9 mouse cellular contexts compared by ENCODE assay signal in genomic region chr8:93599306-93599705, GRCm38 (mm10).
DNase-seq lines count a peak whose midpoint lies in the region; ATAC-seq and TF ChIP-seq lines count a peak whose summit lies in the region.
"Had no signal": no experiment of that assay in that cellular context is flagged by ENCODE, and none has a peak within 500 bp of the region (broad histone marks: within the 10 kb centered on the region; RNA-seq: fewer than 3 reads in every experiment).

No protein-coding gene starts in this region.

- H3K4me2 ChIP-seq in heart, embryonic 13.5 days = peak overlapping the region; percentile 53
- no peak overlapping the region for H3K4me2 ChIP-seq in lung, embryonic 14.5 days
- peak overlapping the region; percentile 31; the same call in 1 of the 2 replicates for H3K4me2 ChIP-seq in intestine, embryonic 14.5 days (ENCODE audit: low read length)
- H3K4me2 ChIP-seq: liver, embryonic 12.5 days had no signal

- no peak for DNase-seq in cerebellum, adult 2 months
- DNase-seq in cerebellum, adult 18-20 months = no peak
- DNase-seq in heart, postnatal 36 days = no peak
- peak; percentile 27 for DNase-seq in lung, embryonic 14.5 days
- DNase-seq in lung, postnatal 4 days = no peak
- no peak for DNase-seq in intestine, embryonic 14.5 days (ENCODE audit: low spot score)
- no peak for DNase-seq in adrenal gland, postnatal 10 days

- H3K9ac ChIP-seq in heart, embryonic 13.5 days = no peak overlapping the region
- H3K9ac ChIP-seq in lung, embryonic 14.5 days = no peak overlapping the region
- no peak overlapping the region for H3K9ac ChIP-seq in intestine, embryonic 14.5 days (ENCODE audit: low read length)
- H3K9ac ChIP-seq: liver, embryonic 12.5 days had no signal

- no peaks in the 10 kb centered on the region for H3K9me3 ChIP-seq in heart, embryonic 13.5 days
- H3K9me3 ChIP-seq in lung, embryonic 14.5 days (ENCODE audit: low read depth, low read length) = no peaks in the 10 kb centered on the region
- H3K9me3 ChIP-seq in intestine, embryonic 14.5 days (ENCODE audit: control insufficient read depth, low read length) = no peaks in the 10 kb centered on the region
- H3K9me3 ChIP-seq: liver, embryonic 12.5 days had no signal

- peak overlapping the region; percentile 4 for H3K4me3 ChIP-seq in cerebellum, adult 2 months (replicated peaks; ENCODE audit: insufficient read depth, low read depth, low read length)
- no peak overlapping the region for H3K4me3 ChIP-seq in heart, embryonic 13.5 days
- no peak overlapping the region for H3K4me3 ChIP-seq in lung, embryonic 14.5 days (ENCODE audit: low read depth, low read length)
- no peak overlapping the region for H3K4me3 ChIP-seq in intestine, embryonic 14.5 days (ENCODE audit: low read depth, low read length)
- H3K4me3 ChIP-seq: liver, embryonic 12.5 days had no signal

- TF ChIP-seq CTCF in cerebellum, adult 2 months (IDR thresholded peaks at IDR 0.05; ENCODE audit: borderline replicate concordance, insufficient read depth, low read depth, low read length) = no peak
- TF ChIP-seq CTCF in lung, embryonic 14.5 days (IDR thresholded peaks at IDR 0.05; ENCODE audit: low read depth) = no peak

- H3K36me3 ChIP-seq in heart, embryonic 13.5 days = no peaks in the 10 kb centered on the region
- H3K36me3 ChIP-seq in lung, embryonic 14.5 days (ENCODE audit: insufficient read depth) = no peaks in the 10 kb centered on the region
- no peaks in the 10 kb centered on the region for H3K36me3 ChIP-seq in intestine, embryonic 14.5 days (ENCODE audit: control insufficient read depth, insufficient read depth, low read length)
- H3K36me3 ChIP-seq: liver, embryonic 12.5 days had no signal

- ATAC-seq in heart, embryonic 13.5 days (ENCODE audit: extremely low read depth, insufficient number of reproducible peaks, low FRiP score, low TSS enrichment) = no peak
- peak; percentile 13; the same call in 1 of the 2 replicates for ATAC-seq in lung, embryonic 14.5 days (ENCODE audit: insufficient read depth)
- ATAC-seq in intestine, embryonic 14.5 days (replicated peaks; ENCODE audit: low FRiP score, low TSS enrichment, low read depth) = no peak
- ATAC-seq: liver, embryonic 12.5 days had no signal

- no peaks in the 10 kb centered on the region for H3K27me3 ChIP-seq in cerebellum, adult 2 months (ENCODE audit: control insufficient read depth, insufficient read depth, low read length)
- no peaks in the 10 kb centered on the region for H3K27me3 ChIP-seq in heart, embryonic 13.5 days (replicated peaks)
- H3K27me3 ChIP-seq in lung, embryonic 14.5 days (ENCODE audit: insufficient read depth, low read length) = no peaks in the 10 kb centered on the region
- no peaks in the 10 kb centered on the region for H3K27me3 ChIP-seq in intestine, embryonic 14.5 days (replicated peaks; ENCODE audit: control insufficient read depth, insufficient read depth, low read length)
- H3K27me3 ChIP-seq: liver, embryonic 12.5 days had no signal

- WGBS in cerebellum, adult 2 months = 29% methylated on average over 9 of the region's 9 CpGs
- WGBS in heart, embryonic 13.5 days = 46% methylated on average over 9 of the region's 9 CpGs
- 49% methylated on average over 9 of the region's 9 CpGs for WGBS in lung, embryonic 14.5 days
- 51% methylated on average over 9 of the region's 9 CpGs for WGBS in intestine, embryonic 14.5 days

- no peak for TF ChIP-seq POLR2A in cerebellum, adult 2 months (IDR thresholded peaks at IDR 0.05; ENCODE audit: borderline replicate concordance, insufficient read depth, low read length)

- H3K4me1 ChIP-seq in cerebellum, adult 2 months (ENCODE audit: control insufficient read depth, insufficient read depth, low read length) = no peaks in the 10 kb centered on the region
- H3K4me1 ChIP-seq in heart, embryonic 13.5 days = peaks cover 23% of the 10 kb centered on the region
- H3K4me1 ChIP-seq in lung, embryonic 14.5 days (ENCODE audit: insufficient read depth) = no peaks in the 10 kb centered on the region
- peaks cover 13% of the 10 kb centered on the region for H3K4me1 ChIP-seq in intestine, embryonic 14.5 days (replicated peaks; ENCODE audit: control insufficient read depth, insufficient read depth, low read length)
- H3K4me1 ChIP-seq: liver, embryonic 12.5 days had no signal

- H3K27ac ChIP-seq in cerebellum, adult 2 months (ENCODE audit: insufficient read depth, low read length) = no peak overlapping the region
- H3K27ac ChIP-seq in heart, embryonic 13.5 days (replicated peaks) = peak overlapping the region; percentile 70
- H3K27ac ChIP-seq in lung, embryonic 14.5 days (ENCODE audit: low read depth) = no peak overlapping the region
- peak overlapping the region; percentile 20; the same call in 1 of the 2 replicates for H3K27ac ChIP-seq in intestine, embryonic 14.5 days (ENCODE audit: low read depth)
- H3K27ac ChIP-seq: liver, embryonic 12.5 days had no signal

- intact Hi-C loops in heart, postnatal 36 days (cut with DNase I) = loop anchor here (10.0 kb wide), 1 partner anchor 595 kb away; no protein-coding TSS in a partner anchor

Comparison
In these comparisons a context has a peak if more than half of its experiments do, and no peak if none do; other contexts are left out.
1. H3K27ac ChIP-seq: peak in heart, embryonic 13.5 days (single experiment) and intestine, embryonic 14.5 days (single experiment); none in cerebellum, adult 2 months (single experiment) and lung, embryonic 14.5 days (single experiment).